Mouse (Mus musculus) adrenal gland, postnatal 4 days (tissue): Measurements from ENCODE around the gene Gm39566. TPM values are rescaled to one million over a fixed set of nuclear protein-coding genes. Genes with fewer than 3 reads are reported as not detected.

Experiments
- DNase-seq, 2 experiments: peaks; one replicate each; pipeline ENCODE4 v3.0.0; 2021 to 2022; ENCODE audit warnings: low spot score in 2 of 2, mixed read lengths in 2 of 2
- total RNA-seq, 2 experiments: library from RNA; stranded (reverse); gene quantifications; 2 replicates each; pipeline ENCODE4 v1.2.3; 2021

Gene Gm39566
- total RNA-seq, 2 experiments from 2014 or later, result not detected

DNA sequence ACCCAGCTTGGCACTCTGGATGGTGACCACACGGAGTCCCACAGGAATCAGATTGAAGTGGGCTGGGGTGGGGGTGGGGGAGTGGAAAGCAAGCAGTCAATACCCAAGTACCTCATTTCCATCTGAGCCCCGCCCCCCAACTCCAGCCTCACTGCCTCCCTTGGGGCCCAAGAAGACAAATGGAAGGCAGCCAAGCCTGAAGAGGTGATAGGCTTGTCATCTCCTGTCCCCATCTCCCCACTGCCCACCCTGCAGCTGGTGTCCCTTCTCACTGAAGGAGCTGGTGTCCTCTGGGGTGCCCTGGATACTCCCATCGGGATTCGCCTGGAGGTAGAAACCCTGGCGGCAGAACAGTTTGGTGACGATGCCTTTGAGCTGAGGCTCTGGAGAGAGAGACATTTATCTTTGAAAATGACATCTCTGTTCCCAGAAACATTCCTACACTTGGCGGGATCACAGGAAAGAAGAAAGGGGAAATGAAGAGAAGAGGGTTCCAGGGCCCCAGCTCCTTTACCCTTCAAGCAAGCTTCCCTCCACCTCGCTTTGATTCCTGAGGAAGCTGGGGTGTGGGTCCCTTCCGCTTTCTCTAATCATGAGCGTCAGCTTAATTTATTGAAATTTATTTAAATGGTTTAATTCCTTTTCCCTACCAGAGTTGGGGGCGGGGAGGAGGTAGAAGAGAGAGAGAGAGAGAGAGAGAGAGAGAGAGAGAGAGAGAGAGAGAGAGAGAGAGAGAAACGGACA, 15.5 kb downstream of the Gm39566 start:
- no peak for DNase-seq

DNA sequence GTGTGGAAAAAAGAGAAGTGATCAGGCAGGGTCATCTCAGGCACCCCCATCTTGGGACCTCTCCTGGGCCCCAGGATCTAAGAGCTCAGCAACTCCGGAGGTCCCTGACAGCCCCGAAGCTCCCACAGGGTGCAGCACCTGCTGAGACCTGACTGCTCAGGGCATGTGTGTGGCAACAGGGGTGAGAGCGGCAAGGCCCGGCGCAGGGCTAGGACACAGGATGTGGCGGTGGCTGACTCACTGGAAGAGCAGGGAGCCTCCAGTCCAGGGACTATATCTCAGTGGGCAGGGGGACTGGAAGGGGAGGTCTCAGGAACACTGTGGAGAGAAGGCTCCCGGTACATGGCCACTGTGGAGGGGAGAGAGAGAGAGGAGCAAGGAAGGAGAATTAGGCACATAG, 17.2 kb downstream of the Gm39566 start:
- no peak for DNase-seq

DNA sequence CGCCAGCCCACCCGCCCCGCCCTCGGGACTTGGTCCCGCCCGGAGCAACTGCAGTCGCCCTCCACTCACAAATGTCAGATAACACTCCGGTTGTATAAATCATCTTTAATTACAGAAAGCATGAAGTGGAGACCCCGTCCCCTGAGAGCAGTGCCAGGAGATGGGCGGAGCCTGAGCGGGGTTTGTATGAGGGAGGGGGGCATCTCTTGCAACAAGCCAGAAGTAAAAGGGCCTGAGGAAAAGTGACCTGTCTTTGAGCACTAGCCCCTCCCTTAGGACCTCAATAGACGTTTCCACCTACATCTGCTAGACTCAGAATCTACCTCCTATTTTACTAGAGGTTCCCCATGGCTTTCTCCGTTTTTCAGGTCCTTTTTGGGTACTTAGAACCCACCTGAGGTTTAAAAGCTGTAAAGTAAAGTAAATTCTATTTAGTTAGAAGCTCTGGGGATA, 19.1 kb downstream of the Gm39566 start:
- DNase-seq, result no peak

DNA sequence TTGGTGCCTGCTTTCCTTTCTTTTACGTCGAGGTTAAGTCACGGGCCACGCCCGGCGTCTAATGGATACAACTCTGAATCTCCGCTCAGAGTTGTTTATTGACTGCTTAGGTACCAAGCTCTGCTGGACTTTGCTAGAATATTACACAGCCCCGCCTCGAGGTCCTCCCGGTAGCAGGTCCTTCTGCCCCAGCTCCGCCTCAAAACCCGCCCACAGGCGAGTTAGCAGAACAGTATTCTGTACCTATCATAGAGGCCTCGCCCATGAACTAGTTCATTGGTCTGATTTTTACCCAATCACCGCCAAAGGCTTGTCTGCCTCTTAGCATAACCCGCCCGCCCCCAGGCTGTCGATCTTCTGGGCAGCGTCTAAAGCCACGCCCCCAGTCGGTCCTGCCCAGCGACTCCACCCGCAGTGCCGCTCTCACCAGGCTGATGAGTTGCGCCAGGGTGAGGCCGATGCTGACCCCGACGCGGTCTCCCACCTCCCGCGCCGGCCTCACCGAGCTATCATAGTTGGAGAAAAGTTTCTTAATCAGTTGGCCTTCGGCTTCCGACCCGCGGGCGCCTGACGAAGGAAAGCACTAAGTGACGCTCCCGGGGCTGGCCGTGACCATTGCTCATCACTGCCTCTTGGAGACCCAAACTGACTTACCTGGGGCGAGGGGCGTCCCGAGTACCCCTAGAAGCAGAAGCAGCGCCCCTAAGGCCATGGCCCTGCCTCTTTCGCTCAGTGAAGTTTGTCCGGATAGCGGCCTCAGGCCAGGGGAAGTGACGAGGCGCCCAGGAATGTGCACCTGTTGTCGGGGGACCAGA, 19.7 kb downstream of the Gm39566 start, which contains the start of gene Chrnb1:
TSS of gene Chrnb1 (minus strand) at position 776 of the 815 bp plus-strand sequence.
- DNase-seq, result peak; percentile 63 to 83

DNA sequence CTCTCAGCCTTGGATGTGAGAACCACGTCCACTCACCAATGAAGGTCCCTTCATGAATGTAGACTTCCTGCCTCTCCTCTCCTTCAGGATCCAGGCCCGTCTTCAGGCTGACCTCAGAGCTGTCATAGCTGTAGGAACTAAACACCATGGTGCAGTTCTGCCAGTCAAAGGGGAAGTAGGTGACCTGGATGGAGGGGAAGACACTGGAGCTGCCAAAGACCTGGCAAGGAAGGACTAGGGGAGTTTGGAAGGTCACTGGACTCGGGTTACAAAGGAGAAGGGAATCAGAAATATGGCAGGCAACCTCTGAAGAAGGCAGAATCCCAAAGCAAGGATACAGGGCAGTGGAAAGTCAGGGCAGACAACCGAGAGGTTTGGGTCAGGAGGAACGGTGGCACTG, 21.7 kb downstream of the Gm39566 start:
- DNase-seq, result no peak

DNA sequence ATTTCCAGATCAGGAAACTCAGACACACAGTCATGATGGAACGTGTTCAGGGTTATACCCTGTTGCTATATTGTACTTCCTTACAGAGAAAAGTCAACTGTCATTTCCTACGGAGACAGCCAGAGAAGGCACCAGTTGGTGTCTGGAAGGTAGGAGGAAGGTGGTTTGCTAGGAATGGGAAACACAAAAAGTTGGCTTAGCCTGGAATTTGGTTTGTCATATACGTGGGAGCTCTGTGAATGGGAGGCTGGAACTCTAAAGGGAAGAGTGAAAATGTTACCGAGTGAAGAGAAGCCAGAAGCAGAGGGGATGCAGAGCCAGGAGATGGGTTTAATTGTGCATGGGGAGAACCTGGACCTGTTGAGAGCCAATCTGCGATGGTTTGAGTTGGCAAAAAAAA, 23.7 kb downstream of the Gm39566 start:
- no peak for DNase-seq

DNA sequence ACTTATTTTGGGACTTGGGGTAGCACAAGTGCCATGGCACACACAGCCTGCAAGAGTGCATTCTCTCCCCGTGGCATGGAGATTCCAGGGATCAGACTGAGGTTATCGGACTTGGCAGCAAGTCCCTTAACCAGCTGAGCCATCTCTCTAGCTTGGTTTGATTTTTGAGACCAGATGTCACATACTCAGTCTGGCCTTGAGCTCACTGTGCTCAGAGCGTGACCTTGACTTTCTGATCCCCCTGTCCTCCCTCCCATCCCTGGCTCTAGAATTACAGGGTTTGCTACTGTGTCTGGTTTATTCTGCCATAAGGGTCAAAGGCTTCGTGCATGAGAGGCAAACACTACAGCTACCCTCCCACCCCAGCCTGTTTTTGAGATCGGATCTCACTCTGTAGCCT, 25.7 kb downstream of the Gm39566 start:
- no peak for DNase-seq

DNA sequence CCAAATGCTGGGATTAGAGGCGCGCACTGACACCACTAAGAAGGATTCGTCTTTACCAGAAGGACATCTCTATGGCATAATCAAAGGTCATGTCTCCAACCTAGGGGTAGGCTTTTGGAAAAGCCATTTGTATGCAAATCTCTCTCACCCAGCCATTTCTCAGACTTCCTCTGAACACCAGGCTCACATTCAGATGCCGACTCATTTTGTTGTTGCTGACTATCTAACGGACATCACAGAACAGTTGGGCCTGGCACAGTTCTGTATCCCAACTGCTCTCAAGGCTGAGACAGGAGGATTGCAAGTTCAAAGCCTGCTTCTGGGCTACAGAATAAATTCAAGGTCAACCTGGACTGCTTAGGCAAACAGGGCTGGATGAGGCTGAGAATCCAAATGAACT, 27.8 kb downstream of the Gm39566 start:
- no peak for DNase-seq

DNA sequence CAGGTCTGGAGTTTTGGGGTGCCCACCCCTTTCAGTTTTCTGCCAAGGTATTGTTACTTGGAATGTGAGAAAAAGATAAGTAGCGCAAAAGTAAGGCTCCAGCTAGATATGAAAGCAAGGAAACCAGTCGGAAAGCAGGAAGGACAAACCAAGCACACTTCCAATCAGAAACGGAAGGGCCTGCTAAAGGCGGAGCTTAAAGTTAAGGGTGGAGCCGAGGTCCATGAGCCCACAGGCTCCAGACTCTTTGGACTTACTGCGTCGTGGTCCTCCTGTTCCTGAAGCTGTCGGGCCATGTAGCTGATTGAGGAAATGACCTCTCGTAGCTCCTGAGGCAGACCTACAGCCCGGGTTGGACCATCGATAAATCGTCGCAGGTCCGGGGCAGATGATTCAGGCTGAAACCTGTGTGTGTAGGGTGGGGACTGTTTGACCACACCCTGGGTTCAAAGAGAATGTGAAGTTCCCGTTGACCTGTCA, 30.3 kb downstream of the Gm39566 start:
- DNase-seq, result no peak

DNA sequence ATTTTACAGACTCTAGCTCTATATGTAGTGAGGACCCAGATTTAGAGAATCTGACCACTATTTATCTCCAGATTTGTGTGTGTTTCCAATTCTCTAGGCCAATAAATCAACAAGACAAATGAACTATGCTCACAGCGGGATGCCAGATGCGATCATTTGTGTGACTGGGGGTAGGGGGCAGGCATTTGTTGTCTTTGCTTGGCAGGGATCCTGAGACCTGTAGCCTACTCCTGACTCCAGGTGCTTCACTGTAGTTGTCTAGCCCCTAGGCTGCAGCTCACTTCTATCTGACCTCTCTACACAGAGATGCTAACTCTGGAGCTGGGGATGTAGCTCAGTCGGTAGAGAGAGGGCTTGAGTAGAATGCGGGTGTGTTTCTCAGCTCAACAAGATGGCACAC, 33.3 kb downstream of the Gm39566 start:
- DNase-seq, result no peak

GRCm38 (mm10) chr11:69778985-69779384, 36.1 kb downstream of the Gm39566 start:
- DNase-seq, result no peak

GRCm38 (mm10) chr11:69778258-69778982, 36.7 kb downstream of the Gm39566 start:
- DNase-seq, result no peak

DNA sequence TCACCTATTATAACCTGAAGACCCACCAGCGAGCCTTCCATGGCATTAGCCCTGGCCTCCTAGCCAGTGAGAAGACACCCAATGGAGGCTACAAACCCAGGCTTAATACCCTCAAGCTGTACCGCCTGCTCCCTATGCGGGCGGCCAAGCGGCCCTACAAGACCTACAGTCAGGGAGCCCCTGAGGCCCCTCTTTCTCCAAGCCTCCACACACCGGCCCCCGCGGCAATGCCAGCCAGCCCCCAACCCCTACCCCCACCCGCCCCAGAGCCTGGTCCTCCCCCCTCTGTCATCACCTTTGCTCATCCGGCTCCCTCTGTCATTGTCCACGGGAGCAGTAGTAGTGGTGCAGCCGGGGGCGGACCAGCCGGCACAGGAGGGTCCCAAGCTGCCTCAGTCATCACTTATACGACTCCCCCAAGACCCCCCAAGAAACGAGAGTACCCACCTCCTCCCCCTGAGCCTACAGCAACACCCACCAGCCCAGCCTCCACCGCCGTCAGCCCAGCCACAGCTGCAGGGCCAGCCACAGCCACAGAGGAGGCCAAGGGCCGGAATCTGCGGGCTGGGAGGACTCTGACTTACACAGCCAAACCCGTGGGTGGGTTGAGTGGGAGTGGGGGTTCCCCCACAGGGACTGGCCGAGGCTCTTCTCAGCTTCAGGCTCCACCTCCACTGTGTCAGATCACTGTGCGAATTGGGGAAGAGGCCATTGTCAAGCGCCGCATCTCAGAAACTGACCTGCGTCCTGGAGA, 37.4 kb downstream of the Gm39566 start:
- DNase-seq, result no peak

DNA sequence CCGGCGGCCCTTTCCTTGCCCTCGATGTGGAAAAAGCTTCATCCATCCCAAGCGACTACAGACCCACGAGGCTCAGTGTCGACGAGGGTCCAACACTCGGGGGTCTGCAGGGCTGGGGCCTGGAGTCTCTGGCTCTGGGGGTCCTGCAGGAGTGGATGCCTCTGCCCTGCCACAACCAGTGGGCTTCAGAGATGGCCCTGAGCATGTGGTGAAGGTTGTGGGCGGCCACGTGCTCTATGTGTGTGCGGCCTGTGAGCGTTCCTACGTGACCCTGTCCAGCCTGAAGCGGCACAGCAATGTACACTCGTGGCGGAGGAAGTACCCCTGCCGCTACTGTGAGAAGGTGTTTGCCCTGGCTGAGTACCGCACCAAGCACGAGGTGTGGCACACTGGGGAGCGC, 38.6 kb downstream of the Gm39566 start:
- DNase-seq, result no peak

GRCm38 (mm10) chr11:69775716-69776115, 39.4 kb downstream of the Gm39566 start:
- no peak for DNase-seq

- DNase-seq, result no peak
Observed at GRCm38 (mm10) chr11:69774961-69775360, 40.1 kb downstream of the Gm39566 start.

- DNase-seq, result no peak
Observed at GRCm38 (mm10) chr11:69767625-69767909, 47.5 kb downstream of the Gm39566 start.

DNA sequence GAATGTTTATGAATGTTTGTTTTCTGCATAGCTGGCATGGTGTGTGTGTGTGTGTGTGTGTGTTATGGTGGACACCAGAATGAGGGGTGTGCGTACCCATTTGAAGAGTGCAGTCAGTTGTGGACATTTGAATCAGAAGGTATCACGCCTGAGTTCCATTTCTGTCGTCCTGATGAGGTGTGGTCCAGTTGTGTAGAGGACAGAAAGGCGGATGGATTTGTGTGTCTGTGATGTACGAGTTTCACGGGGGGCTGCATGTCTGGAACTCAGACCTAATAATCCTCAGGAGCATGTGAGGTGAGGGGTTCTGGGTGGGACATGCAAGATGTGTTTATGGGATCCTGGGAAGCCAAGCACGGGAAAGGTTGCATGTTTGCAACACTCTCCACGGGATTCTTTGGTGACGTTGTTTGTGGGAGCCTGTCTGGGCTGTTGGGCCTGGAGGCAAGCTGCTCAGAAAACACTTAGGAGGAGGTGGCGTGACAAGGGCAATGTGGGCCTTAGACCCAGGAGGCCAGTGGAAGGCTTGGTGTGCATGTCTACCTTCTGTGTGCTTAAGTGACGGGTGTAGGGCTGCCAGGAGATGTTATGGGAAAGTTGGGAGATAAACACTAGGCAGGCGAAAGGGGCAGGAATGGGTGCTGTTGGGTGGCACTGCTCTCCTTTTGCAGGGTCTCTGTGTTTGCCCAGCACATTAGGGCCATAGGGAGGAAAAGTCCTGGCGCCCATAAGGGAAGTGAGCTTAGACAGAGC, 48.0 kb downstream of the Gm39566 start:
- DNase-seq, result no peak

DNA sequence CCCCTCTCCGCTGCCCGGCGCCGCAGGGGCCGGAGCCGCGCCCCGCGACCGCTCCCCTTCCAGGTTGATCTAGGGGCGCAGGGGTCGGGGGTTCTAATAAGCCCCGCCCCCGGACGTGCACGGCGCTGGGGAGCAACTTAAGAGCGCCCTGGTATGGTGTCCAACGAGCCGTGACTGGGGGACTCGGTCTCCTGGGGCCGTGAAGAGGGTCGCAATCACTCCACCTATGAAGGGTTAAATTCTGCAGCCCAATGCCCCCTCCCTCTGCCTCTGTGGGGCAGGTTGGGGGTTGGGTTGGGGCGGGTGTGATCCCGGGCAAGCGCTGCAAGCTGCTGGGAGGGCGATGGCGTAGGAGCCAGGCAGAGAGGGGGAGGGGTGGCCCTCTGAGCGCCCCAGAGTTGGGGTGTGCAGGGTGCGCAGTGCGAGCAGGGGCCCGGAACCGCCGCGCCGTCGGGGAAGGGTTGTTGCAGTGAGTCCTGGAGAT, 48.9 kb downstream of the Gm39566 start:
- peak; percentile 41 to 50 for DNase-seq
